Mouse (Mus musculus) heart, postnatal 36 days (tissue): ENCODE data around the gene Ankrd34a. TPM values are rescaled to one million over a fixed set of nuclear protein-coding genes. Genes with fewer than 3 reads are reported as not detected.

ENCODE experiments used
- total RNA-seq, 2 experiments: library from RNA; stranded (reverse); gene quantifications; 2 replicates each; pipeline ENCODE4 v1.2.3; 2021

Gene Ankrd34a
- total RNA-seq, 2 experiments from 2014 or later = 1.3 to 2.2 TPM

Other genes starting within 250 kb of the Ankrd34a start
- gene BC107364, start 144.3 kb upstream of the Ankrd34a start, total RNA-seq = not detected
- gene Hfe2, start 71.5 kb upstream of the Ankrd34a start, total RNA-seq = 100 to 1,000 TPM; 261 to 293 TPM
- gene Txnip, start 38.7 kb upstream of the Ankrd34a start, total RNA-seq = 1,000 to 10,000 TPM in 1 of 2 experiments, 100 to 1,000 TPM in 1; 646 to 1,158 TPM
- gene Gm16253, start 19.7 kb upstream of the Ankrd34a start, total RNA-seq = 1 to 10 TPM in 1 of 2 experiments, under 1 TPM in 1; 0.89 to 2.8 TPM
- gene Polr3gl, start 2.5 kb upstream of the Ankrd34a start, total RNA-seq = 10 to 100 TPM; 30.3 to 33.0 TPM
- gene Lix1l, start 4.5 kb downstream of the Ankrd34a start, total RNA-seq = 10 to 100 TPM; 27.6 to 32.1 TPM
- gene Rbm8a, start 33.3 kb downstream of the Ankrd34a start, total RNA-seq = 10 to 100 TPM; 30.9 to 40.9 TPM
- gene Pex11b, start 38.7 kb downstream of the Ankrd34a start, total RNA-seq = 10 to 100 TPM; 33.5 to 36.8 TPM
- not detected for gene Gm42957, start 38.8 kb downstream of the Ankrd34a start, total RNA-seq
- under 1 TPM; 0.61 to 0.62 TPM for gene Itga10, start 48.9 kb downstream of the Ankrd34a start, total RNA-seq
- 1 to 10 TPM in 1 of 2 experiments, under 1 TPM in 1; 0.78 to 1.7 TPM for gene Ankrd35, start 73.5 kb downstream of the Ankrd34a start, total RNA-seq
- 10 to 100 TPM; 16.5 to 17.1 TPM for gene Pias3, start 99.7 kb downstream of the Ankrd34a start, total RNA-seq
- gene Nudt17, start 111.9 kb downstream of the Ankrd34a start, total RNA-seq = 1 to 10 TPM; 3.0 to 3.4 TPM
- gene Polr3c, start 131.0 kb downstream of the Ankrd34a start, total RNA-seq = 10 to 100 TPM; 24.4 to 26.4 TPM
- 10 to 100 TPM; 19.8 to 27.3 TPM for gene Rnf115, start 131.0 kb downstream of the Ankrd34a start, total RNA-seq
- not detected for gene Pdzk1, start 232.6 kb downstream of the Ankrd34a start, total RNA-seq
- gene Cd160, start 232.7 kb downstream of the Ankrd34a start, total RNA-seq = not detected